Mouse (Mus musculus) embryonic facial prominence, embryonic 11.5 days (tissue): Measurements from ENCODE around the gene Atf6. TPM values are rescaled to one million over a fixed set of nuclear protein-coding genes. Genes with fewer than 3 reads are reported as not detected.

ENCODE experiments used
- ATAC-seq: fragments of 200-750 bp; cut with Nextera tagmentation; replicated peaks from 2 replicates; pipeline ENCODE4 v1.8.0; 2017; ENCODE audit warnings: low read depth; ENCODE audit not compliant: insufficient number of reproducible peaks, low FRiP score, low TSS enrichment
- DNase-seq: peaks from one replicate; pipeline ENCODE4 v3.0.0-alpha.2; 2015; ENCODE audit warnings: low spot score
- H3K27ac ChIP-seq: fragments of 300-500 bp; sonication (generic); replicated peaks from 2 replicates; pipeline ENCODE4 v1.5.1; 2014; ENCODE audit warnings: mild to moderate bottlenecking, low read depth, low read length, control low read depth
- H3K27me3 ChIP-seq: fragments of 300-500 bp; sonication (generic); 2 replicates; pipeline ENCODE4 v1.6.1; 2014; ENCODE audit warnings: mild to moderate bottlenecking, low read length, moderate library complexity, mixed read lengths; ENCODE audit not compliant: control insufficient read depth, insufficient read depth
- H3K36me3 ChIP-seq: fragments of 300-500 bp; sonication (generic); replicated peaks from 2 replicates; pipeline ENCODE4 v1.6.1; 2014; ENCODE audit warnings: low read depth, mild to moderate bottlenecking, low read length, moderate library complexity, mixed read lengths; ENCODE audit not compliant: control insufficient read depth, insufficient read depth
- H3K4me1 ChIP-seq: fragments of 300-500 bp; sonication (generic); 2 replicates; pipeline ENCODE4 v1.6.1; 2014; ENCODE audit warnings: low read length, mixed read lengths; ENCODE audit not compliant: control insufficient read depth, insufficient read depth
- H3K4me2 ChIP-seq: fragments of 300-500 bp; sonication (generic); 2 replicates; pipeline ENCODE4 v1.6.1; 2014; ENCODE audit warnings: low read depth, mild to moderate bottlenecking, control low read depth, low read length, moderate library complexity
- H3K4me3 ChIP-seq: fragments of 300-500 bp; sonication (generic); 2 replicates; pipeline ENCODE4 v1.5.1; 2014; ENCODE audit warnings: low read depth, low read length, control low read depth
- H3K9ac ChIP-seq: fragments of 300-500 bp; sonication (generic); replicated peaks from 2 replicates; pipeline ENCODE4 v1.6.1; 2014; ENCODE audit warnings: mild to moderate bottlenecking, control low read depth, low read length
- H3K9me3 ChIP-seq: fragments of 300-500 bp; sonication (generic); replicated peaks from 2 replicates; pipeline ENCODE4 v1.6.1; 2016; ENCODE audit warnings: mild to moderate bottlenecking, low read length, inconsistent platforms, mixed read lengths; ENCODE audit not compliant: control insufficient read depth
- WGBS: fragments of 180-500 bp; shearing (Covaris S2); extraction: QIAGEN DNeasy Blood & Tissue Kit; methylation state at CpG from one replicate; pipeline ENCODE4 v1.1.7; 2014; 5-methylcytosine and 5-hydroxymethylcytosine counted together
- polyA plus RNA-seq: library from polyadenylated mRNA; unstranded; fragments of >200 nt; fragmentation: Nextera tagmentation; extraction: Ambion mirVana; gene quantifications from 2 replicates; pipeline ENCODE4 v1.2.1, GENCODE M21; 2014

Gene Atf6
- polyA plus RNA-seq, 1 experiment from 2014 or later, result 8.4 TPM

- Histone ChIP-seq H3K9me3 (no peaks in the 10 kb centered on the region), H3K4me3 (no peak overlapping the region), H3K4me1 (no peaks in the 10 kb centered on the region), H3K9ac (no peak overlapping the region), H3K27me3 (no peaks in the 10 kb centered on the region), H3K36me3 (no peaks in the 10 kb centered on the region), H3K4me2 (no peak overlapping the region), H3K27ac (no peak overlapping the region)
- ATAC-seq, result no peak
- no peak for DNase-seq
- WGBS, result 80% methylated on average over 4 of the region's 4 CpGs
Measured at GRCm38 (mm10) chr1:170678861-170679260, 188.7 kb downstream of the Atf6 start.

GRCm38 (mm10) chr1:170677681-170678080, 189.9 kb downstream of the Atf6 start:
- Histone ChIP-seq H3K9me3 (no peaks in the 10 kb centered on the region), H3K4me2 (no peak overlapping the region), H3K4me1 (no peaks in the 10 kb centered on the region), H3K27me3 (no peaks in the 10 kb centered on the region), H3K4me3 (no peak overlapping the region), H3K27ac (no peak overlapping the region), H3K36me3 (no peaks in the 10 kb centered on the region), H3K9ac (no peak overlapping the region)
- 87% methylated on average over 4 of the region's 4 CpGs for WGBS
- ATAC-seq (no peak), DNase-seq (no peak)

- Histone ChIP-seq H3K36me3 (no peaks in the 10 kb centered on the region), H3K9me3 (no peaks in the 10 kb centered on the region), H3K4me3 (no peak overlapping the region), H3K9ac (no peak overlapping the region), H3K27ac (no peak overlapping the region), H3K4me1 (no peaks in the 10 kb centered on the region), H3K27me3 (no peaks in the 10 kb centered on the region), H3K4me2 (no peak overlapping the region)
- ATAC-seq, result no peak
- DNase-seq, result no peak
- 78% methylated on average over 9 of the region's 9 CpGs for WGBS
Measured at GRCm38 (mm10) chr1:170674184-170674775, 193.3 kb downstream of the Atf6 start.

GRCm38 (mm10) chr1:170665200-170665599, 202.4 kb downstream of the Atf6 start:
- H3K4me3 ChIP-seq, result no peak overlapping the region
- no peak overlapping the region for H3K27ac ChIP-seq
- WGBS, result 74% methylated on average over 7 of the region's 7 CpGs
- ATAC-seq (no peak), DNase-seq (no peak)
- no peak overlapping the region for H3K4me2 ChIP-seq
- no peaks in the 10 kb centered on the region for H3K9me3 ChIP-seq
- no peaks in the 10 kb centered on the region for H3K4me1 ChIP-seq
- no peak overlapping the region for H3K9ac ChIP-seq
- H3K27me3 ChIP-seq, result no peaks in the 10 kb centered on the region
- H3K36me3 ChIP-seq, result no peaks in the 10 kb centered on the region

DNA sequence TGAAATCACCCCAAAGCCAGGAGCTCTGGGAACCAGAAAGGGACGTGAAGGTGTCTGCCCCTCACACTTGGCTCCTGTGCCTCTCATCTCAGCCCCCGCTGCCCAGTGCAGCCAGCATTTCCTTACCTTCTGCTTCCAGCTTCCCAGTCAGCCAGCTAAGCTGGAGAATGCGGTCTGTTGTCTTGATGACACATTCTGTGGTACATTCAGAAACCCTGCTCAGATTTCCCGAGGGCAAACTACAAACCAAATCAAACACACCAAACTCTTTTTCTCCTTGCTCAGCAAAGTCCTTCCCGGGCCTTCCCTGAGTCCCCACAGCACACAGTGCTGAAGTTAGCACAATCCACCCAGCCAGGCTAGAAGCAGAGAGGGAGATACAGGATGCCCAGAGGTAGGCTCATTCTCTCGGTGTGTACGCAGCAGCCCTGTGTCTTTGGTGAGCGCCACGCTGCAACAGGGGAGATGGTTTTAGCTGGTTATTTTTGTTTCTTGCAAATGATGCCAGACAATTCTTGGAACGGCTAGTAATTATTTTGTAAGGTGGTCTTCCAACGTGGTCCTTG, 202.9 kb downstream of the Atf6 start:
- ATAC-seq (no peak), DNase-seq (no peak)
- no peaks in the 10 kb centered on the region for H3K4me1 ChIP-seq
- WGBS, result 73% methylated on average over 11 of the region's 11 CpGs
- H3K9me3 ChIP-seq, result no peaks in the 10 kb centered on the region
- H3K36me3 ChIP-seq, result no peaks in the 10 kb centered on the region
- H3K9ac ChIP-seq, result no peak overlapping the region
- no peak overlapping the region for H3K4me2 ChIP-seq
- no peaks in the 10 kb centered on the region for H3K27me3 ChIP-seq
- H3K4me3 ChIP-seq, result no peak overlapping the region
- H3K27ac ChIP-seq, result no peak overlapping the region

DNA sequence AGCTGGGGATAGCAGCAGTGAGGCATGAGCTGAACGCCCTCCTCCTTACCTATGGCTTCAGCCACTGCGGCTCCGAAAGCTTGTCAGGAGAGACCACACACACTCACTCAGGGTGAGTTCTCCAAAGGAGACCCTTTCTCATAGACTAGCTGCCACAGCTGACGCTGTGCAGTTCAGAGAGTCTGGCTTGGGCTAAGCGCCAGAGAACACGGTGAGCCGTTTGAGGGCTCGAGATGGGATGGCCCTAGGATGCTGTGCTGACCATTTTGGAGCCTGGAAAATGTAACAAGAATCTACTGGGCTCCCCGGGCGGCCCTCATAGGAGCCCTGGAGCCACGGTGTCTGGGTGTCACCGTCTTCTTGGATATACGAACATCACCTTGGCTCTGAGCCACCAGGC, 208.3 kb downstream of the Atf6 start:
- WGBS, result 87% methylated on average over 13 of the region's 13 CpGs
- no peak overlapping the region for H3K27ac ChIP-seq
- H3K36me3 ChIP-seq, result no peaks in the 10 kb centered on the region
- no peaks in the 10 kb centered on the region for H3K9me3 ChIP-seq
- H3K27me3 ChIP-seq, result no peaks in the 10 kb centered on the region
- no peaks in the 10 kb centered on the region for H3K4me1 ChIP-seq
- H3K4me3 ChIP-seq, result no peak overlapping the region
- ATAC-seq, result no peak
- no peak overlapping the region for H3K9ac ChIP-seq
- no peak overlapping the region for H3K4me2 ChIP-seq
- DNase-seq, result no peak

DNA sequence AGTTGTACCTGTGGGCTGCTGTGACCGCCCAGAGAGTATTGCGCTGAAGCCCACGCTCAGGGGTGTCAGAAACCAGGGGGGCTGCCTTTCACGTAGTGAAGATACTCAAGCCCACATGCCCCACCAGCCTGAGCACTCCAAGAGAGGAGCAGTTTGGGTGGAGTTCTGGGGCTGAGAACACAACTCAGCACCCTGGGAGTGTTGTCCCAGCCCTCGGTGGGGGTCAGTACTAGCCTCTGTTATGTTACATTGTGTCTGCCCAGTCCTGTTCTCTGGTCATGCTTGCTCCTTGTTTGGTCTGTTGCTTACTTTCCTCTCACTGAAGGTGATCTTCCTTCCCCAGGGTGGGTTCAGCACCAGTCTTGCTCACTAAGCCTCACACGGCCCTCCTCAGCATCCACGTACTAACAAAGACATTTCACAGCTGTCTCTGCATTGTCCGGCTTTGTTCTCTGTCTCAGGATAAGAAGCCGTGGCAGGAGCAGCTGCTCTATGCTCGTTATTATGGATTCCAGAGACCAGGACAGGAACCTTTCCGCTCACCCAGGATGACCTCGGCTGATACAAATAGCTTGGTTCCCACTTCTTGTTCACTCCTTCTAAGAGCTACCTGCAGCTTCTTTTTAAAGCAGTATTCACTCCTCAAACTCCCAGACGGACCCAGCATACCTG, 209.8 kb downstream of the Atf6 start:
- Histone ChIP-seq H3K9ac (no peak overlapping the region), H3K9me3 (no peaks in the 10 kb centered on the region), H3K36me3 (no peaks in the 10 kb centered on the region), H3K27ac (no peak overlapping the region), H3K4me3 (no peak overlapping the region), H3K27me3 (no peaks in the 10 kb centered on the region), H3K4me2 (no peak overlapping the region), H3K4me1 (no peaks in the 10 kb centered on the region)
- DNase-seq (no peak), ATAC-seq (no peak)
- WGBS, result 70% methylated on average over 13 of the region's 13 CpGs

- Histone ChIP-seq H3K27me3 (no peaks in the 10 kb centered on the region), H3K36me3 (no peaks in the 10 kb centered on the region), H3K9me3 (no peaks in the 10 kb centered on the region), H3K9ac (no peak overlapping the region), H3K4me3 (no peak overlapping the region), H3K4me2 (no peak overlapping the region), H3K4me1 (no peaks in the 10 kb centered on the region), H3K27ac (no peak overlapping the region)
- ATAC-seq, result no peak
- WGBS, result 38% methylated on average over 2 of the region's 2 CpGs
- no peak for DNase-seq
Measured at GRCm38 (mm10) chr1:170657228-170657521, 210.4 kb downstream of the Atf6 start.
